Mouse (Mus musculus) kidney, embryonic 16.5 days (tissue): ENCODE measurements around the gene Acvr1b. TPM values are rescaled to one million over a fixed set of nuclear protein-coding genes. Genes with fewer than 3 reads are reported as not detected.
A peak's percentile ranks its signal among the peaks of the same experiment; 100 is the strongest.

ENCODE experiments used
- ATAC-seq: fragments of 200-750 bp; cut with Nextera tagmentation; 2 replicates; pipeline ENCODE4 v1.8.0; 2017; ENCODE audit warnings: moderate TSS enrichment; ENCODE audit not compliant: low FRiP score, low TSS enrichment
- H3K27ac ChIP-seq: fragments of 300-500 bp; sonication (generic); 2 replicates; pipeline ENCODE4 v1.5.1; 2014; ENCODE audit warnings: low read length
- H3K27me3 ChIP-seq: fragments of 300-500 bp; sonication (generic); 2 replicates; pipeline ENCODE4 v1.6.1; 2014; ENCODE audit warnings: low read length, control low read depth, mixed read lengths; ENCODE audit not compliant: insufficient read depth
- H3K36me3 ChIP-seq: fragments of 300-500 bp; sonication (generic); 2 replicates; pipeline ENCODE4 v1.6.1; 2014; ENCODE audit warnings: low read length, control low read depth, mixed read lengths; ENCODE audit not compliant: insufficient read depth
- H3K4me1 ChIP-seq: fragments of 300-500 bp; sonication (generic); 2 replicates; pipeline ENCODE4 v1.6.1; 2014; ENCODE audit warnings: low read length, control low read depth, mixed read lengths; ENCODE audit not compliant: insufficient read depth
- H3K4me2 ChIP-seq: fragments of 300-500 bp; sonication (generic); replicated peaks from 2 replicates; pipeline ENCODE4 v1.6.1; 2014; ENCODE audit warnings: low read depth, low read length
- H3K4me3 ChIP-seq: fragments of 300-500 bp; sonication (generic); 2 replicates; pipeline ENCODE4 v1.5.1; 2014; ENCODE audit warnings: mild to moderate bottlenecking, low read length
- H3K9ac ChIP-seq: fragments of 300-500 bp; sonication (generic); replicated peaks from 2 replicates; pipeline ENCODE4 v1.6.1; 2014; ENCODE audit warnings: low read length
- H3K9me3 ChIP-seq: fragments of 300-500 bp; sonication (generic); 2 replicates; pipeline ENCODE4 v1.6.1; 2016; ENCODE audit warnings: low read length, control low read depth
- WGBS: fragments of 180-500 bp; shearing (Covaris S2); extraction: QIAGEN DNeasy Blood & Tissue Kit; methylation state at CpG from one replicate; pipeline ENCODE4 v1.1.7; 2014; 5-methylcytosine and 5-hydroxymethylcytosine counted together
- polyA plus RNA-seq: library from polyadenylated mRNA; unstranded; fragments of >200 nt; fragmentation: Nextera tagmentation; extraction: Ambion mirVana; gene quantifications from 2 replicates; pipeline ENCODE4 v1.2.1, GENCODE M21; 2015

Acvr1b gene
- polyA plus RNA-seq, 1 experiment from 2014 or later: 8.8 TPM

DNA sequence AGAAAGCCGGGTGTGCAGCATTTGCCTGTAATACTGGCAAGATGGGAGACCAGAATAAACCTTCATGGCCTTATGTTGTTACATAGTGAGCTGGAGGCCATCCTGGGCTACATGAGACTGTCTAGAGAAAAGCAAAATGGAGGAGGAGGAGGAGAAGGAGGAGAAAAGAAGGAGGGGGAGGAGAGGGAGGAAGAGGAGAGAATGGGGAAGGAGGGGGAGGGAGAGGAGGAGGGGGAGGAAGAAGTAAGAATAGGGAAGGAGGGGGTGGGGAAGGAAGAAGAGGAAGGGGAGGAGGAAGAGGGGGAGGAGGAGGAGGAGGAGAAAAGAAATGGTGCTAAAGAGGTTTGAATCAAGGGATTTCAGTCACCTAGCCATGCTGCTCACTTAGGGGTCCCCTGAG, 13.7 kb upstream of the Acvr1b start:
- Histone ChIP-seq H3K4me2 (no peak overlapping the region), H3K27me3 (no peaks in the 10 kb centered on the region), H3K9me3 (no peaks in the 10 kb centered on the region), H3K27ac (no peak overlapping the region), H3K4me1 (peaks cover 40% of the 10 kb centered on the region), H3K36me3 (no peaks in the 10 kb centered on the region), H3K9ac (no peak overlapping the region), H3K4me3 (no peak overlapping the region)
- whole genome bisulfite sequencing: 17% methylated on average over 1 of the region's 1 CpGs
- no peak for ATAC-seq

DNA sequence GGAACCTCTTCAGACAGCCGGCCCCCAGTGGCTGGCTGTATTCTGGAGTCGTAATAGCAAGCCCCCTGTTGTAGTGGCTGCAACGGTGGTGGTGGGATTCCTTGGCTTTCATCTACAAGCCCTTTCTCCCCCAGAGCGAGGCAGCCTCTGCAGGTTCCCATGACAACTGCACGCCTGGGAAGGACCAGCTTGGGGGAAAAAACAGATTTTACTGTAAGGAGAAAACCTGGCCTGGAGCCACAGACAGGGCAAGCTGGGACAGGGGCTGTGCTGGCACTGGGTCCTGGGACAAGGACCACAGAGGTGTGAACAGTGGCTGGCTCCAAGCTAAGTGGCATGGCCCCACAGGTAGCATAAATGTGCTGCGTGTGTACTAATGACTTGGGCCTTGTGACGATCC, 13.3 kb upstream of the Acvr1b start:
- ATAC-seq: no peak
- Histone ChIP-seq H3K27me3 (no peaks in the 10 kb centered on the region), H3K4me1 (peaks cover 42% of the 10 kb centered on the region), H3K4me2 (no peak overlapping the region), H3K4me3 (no peak overlapping the region), H3K9me3 (no peaks in the 10 kb centered on the region), H3K9ac (no peak overlapping the region), H3K36me3 (no peaks in the 10 kb centered on the region), H3K27ac (no peak overlapping the region)
- 16% methylated on average over 7 of the region's 7 CpGs for WGBS

DNA sequence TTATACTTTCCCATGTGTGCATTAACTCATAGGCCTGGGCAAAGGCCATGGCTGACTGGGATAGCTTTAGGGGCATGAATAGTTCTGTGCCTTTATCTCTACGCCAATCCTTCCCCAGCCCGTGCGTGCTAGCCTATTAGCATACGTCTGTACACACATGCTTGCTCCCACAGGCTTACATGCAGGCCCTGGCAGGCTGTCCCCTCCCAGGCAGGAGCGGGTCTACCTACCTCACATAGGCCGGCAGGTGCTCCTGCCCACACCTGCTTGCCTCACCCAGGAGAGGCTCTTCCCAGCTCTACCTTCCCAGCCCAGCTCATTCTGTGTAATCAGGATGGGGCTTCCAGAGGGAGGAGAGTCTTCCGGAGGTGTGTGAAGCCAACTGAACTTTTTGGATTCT, 12.3 kb upstream of the Acvr1b start:
- H3K27ac ChIP-seq: no peak overlapping the region
- no peak overlapping the region for H3K9ac ChIP-seq
- no peak overlapping the region for H3K4me2 ChIP-seq
- H3K4me1 ChIP-seq: peaks cover 48% of the 10 kb centered on the region
- 80% methylated on average over 7 of the region's 7 CpGs for WGBS
- no peak for ATAC-seq
- no peak overlapping the region for H3K4me3 ChIP-seq
- no peaks in the 10 kb centered on the region for H3K27me3 ChIP-seq
- H3K36me3 ChIP-seq: no peaks in the 10 kb centered on the region
- no peaks in the 10 kb centered on the region for H3K9me3 ChIP-seq

DNA sequence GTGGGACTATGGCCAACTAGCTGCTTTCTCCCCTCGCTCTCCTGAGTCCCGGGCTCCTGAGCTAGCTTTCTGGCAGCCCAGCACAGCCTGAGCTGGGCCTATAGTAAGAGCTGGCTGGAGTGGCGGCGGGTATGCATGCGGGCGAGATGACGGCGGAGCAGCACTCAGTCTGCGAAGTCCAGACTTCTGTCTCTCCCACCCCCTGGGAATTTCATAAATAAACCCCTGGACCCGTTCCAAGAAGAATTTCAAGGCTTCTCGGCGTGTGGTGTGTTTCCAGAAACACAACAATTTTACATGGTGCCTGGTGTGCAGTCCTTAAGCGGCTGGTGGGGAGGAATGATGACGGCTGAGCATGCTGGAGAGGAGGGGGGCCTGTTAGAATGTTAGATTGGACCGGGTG, 10.8 kb upstream of the Acvr1b start:
- Histone ChIP-seq H3K27ac (0 out of 2 replicates have a peak overlapping the region, but pooled peaks have one; percentile 15), H3K27me3 (no peaks in the 10 kb centered on the region), H3K4me1 (peaks cover 48% of the 10 kb centered on the region), H3K4me2 (0 out of 2 replicates have a peak overlapping the region, but pooled peaks have one; percentile 2), H3K9me3 (no peaks in the 10 kb centered on the region), H3K36me3 (no peaks in the 10 kb centered on the region), H3K9ac (peak overlapping the region; percentile 15; the same call in 1 of the 2 replicates), H3K4me3 (no peak overlapping the region)
- 22% methylated on average over 15 of the region's 15 CpGs for whole genome bisulfite sequencing
- ATAC-seq: no peak; the same call in 1 of the 2 replicates

DNA sequence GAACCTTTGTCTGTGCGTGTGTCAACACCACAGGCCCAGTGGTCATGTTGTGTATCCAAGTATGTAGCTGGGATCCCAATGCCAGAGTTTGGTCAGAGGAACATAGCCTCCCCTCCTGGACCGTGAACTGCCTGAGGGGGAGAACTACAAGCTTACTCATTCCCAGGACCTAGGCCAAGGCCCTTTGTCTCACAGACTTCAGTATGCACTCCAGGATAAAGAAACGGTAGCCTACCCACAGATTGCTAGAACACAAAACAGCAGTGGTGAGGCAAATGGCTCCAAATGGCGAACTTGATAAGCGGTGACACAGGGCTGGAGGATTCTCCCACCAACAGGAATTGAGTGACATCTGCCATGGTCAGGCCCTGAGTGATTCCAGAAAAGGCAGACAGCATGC, 10.0 kb upstream of the Acvr1b start:
- no peaks in the 10 kb centered on the region for H3K36me3 ChIP-seq
- peaks cover 48% of the 10 kb centered on the region for H3K4me1 ChIP-seq
- no peak overlapping the region for H3K4me3 ChIP-seq
- H3K9ac ChIP-seq: no peak overlapping the region
- WGBS: 58% methylated on average over 5 of the region's 5 CpGs
- no peaks in the 10 kb centered on the region for H3K9me3 ChIP-seq
- H3K27ac ChIP-seq: no peak overlapping the region; the same call in 1 of the 2 replicates
- H3K4me2 ChIP-seq: no peak overlapping the region
- no peak for ATAC-seq
- no peaks in the 10 kb centered on the region for H3K27me3 ChIP-seq

DNA sequence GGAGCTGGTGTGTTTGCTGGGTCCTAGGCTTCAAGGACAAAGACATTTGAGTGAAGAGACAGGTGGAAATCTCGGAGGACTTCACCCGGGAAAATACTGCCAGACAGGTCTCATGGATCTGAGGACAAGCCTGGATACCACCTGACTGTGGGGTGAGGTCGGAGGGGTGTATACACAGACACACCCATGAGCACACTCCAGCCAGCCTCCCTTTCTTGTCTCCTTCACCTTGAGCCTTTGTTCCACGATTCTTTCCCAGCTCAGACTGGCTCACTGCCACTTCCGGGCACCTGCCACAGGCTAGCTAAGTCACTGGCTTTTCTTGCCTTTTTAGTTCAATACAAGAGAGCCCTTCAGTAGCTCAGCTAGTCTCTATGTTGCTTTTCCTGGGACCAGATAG, 9.6 kb upstream of the Acvr1b start:
- no peaks in the 10 kb centered on the region for H3K36me3 ChIP-seq
- H3K4me3 ChIP-seq: no peak overlapping the region
- no peak overlapping the region for H3K4me2 ChIP-seq
- 55% methylated on average over 5 of the region's 5 CpGs for WGBS
- H3K27ac ChIP-seq: no peak overlapping the region
- H3K27me3 ChIP-seq: no peaks in the 10 kb centered on the region
- no peak for ATAC-seq
- H3K9me3 ChIP-seq: no peaks in the 10 kb centered on the region
- H3K4me1 ChIP-seq: peaks cover 48% of the 10 kb centered on the region
- H3K9ac ChIP-seq: no peak overlapping the region

DNA sequence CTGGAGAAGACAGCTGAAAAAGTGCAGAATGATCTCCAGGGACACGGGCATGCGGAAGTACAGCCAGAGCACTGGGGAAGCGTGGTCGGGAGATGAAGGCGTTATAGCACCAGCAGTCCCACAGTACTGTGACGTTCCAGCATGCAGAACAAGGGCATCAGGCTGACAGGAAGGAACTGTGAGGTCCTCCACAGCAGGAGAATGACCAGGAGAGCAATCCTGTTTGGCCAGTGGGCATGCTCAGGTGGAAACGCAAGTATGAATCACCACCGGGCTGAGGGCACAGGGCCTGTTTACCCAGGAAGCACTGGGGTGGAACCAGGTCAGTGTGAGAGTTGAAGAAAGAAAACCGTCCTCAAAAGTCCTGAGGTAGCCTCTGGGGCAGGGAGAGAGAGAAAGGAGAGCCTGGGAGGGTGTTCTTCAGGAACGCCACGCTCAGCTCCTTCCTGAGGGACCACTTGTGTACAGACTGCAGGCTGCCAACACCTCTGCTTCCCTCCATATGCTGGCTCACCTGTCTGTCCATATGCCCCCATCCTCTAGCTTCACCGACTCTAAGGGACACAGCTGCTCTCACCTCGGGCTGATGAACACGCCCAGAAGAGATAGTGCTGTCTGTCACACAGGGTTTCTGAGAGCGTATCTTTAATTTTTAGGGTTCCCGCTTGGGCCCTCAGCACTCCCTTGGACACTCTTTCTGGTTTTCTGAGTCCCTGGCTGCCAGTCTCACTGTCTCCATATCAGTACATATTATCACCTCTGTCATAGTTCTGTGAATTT, 8.0 kb upstream of the Acvr1b start:
- peak; percentile 19; the same call in 1 of the 2 replicates for ATAC-seq
- WGBS: 45% methylated on average over 16 of the region's 16 CpGs
- Histone ChIP-seq H3K4me2 (no peak overlapping the region), H3K9ac (peak overlapping the region; percentile 15; the same call in 1 of the 2 replicates), H3K36me3 (no peaks in the 10 kb centered on the region), H3K27ac (peak overlapping the region; percentile 23; the same call in 1 of the 2 replicates), H3K9me3 (no peaks in the 10 kb centered on the region), H3K27me3 (no peaks in the 10 kb centered on the region), H3K4me1 (peaks cover 39% of the 10 kb centered on the region), H3K4me3 (no peak overlapping the region)

DNA sequence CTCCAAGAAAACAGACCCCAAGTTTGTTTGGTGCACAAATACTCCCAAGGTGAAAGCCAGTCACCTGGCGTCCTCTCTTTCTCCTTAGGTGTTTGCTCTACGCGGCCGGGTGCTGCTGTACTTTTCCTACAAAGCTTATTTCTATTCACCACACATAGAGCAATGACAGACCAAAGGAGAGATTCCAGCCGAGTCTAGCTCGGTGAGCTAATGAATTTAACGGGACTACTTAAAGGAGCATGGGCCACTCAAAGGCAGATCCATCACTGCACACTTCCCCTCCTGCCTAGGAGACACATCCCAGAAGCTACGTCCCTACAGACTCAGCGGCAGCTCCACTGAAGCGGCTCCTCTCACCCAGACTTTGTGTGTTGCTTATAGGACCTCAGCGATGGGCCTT, 6.3 kb upstream of the Acvr1b start:
- no peak for ATAC-seq
- no peak overlapping the region for H3K4me3 ChIP-seq
- WGBS: 60% methylated on average over 11 of the region's 11 CpGs
- H3K4me2 ChIP-seq: no peak overlapping the region
- H3K4me1 ChIP-seq: peaks cover 27% of the 10 kb centered on the region
- H3K36me3 ChIP-seq: no peaks in the 10 kb centered on the region
- H3K9ac ChIP-seq: no peak overlapping the region
- no peak overlapping the region for H3K27ac ChIP-seq
- H3K9me3 ChIP-seq: no peaks in the 10 kb centered on the region
- no peaks in the 10 kb centered on the region for H3K27me3 ChIP-seq

DNA sequence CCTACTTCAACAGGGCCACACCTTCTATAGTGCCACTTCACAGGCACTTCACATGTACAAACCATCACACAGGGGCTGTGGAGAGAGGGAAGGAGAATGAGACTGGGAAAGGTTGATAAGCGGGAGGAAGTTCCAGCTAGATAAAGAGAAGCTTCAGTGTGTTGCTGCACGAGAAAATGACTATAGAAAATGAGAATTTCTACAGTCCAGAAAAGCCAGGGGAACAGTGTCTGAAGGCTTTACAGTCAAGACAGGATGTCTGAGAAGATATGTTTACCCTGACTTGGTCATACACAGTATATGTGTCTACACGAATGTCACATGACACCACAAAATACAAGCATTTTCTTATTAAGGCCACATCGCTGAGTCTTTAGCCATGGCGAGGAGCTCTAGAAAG, 4.0 kb upstream of the Acvr1b start:
- ATAC-seq: no peak
- no peaks in the 10 kb centered on the region for H3K36me3 ChIP-seq
- no peaks in the 10 kb centered on the region for H3K27me3 ChIP-seq
- peaks cover 15% of the 10 kb centered on the region for H3K4me1 ChIP-seq
- no peak overlapping the region for H3K4me3 ChIP-seq
- H3K9ac ChIP-seq: no peak overlapping the region
- H3K27ac ChIP-seq: no peak overlapping the region
- no peaks in the 10 kb centered on the region for H3K9me3 ChIP-seq
- WGBS: 88% methylated on average over 5 of the region's 5 CpGs
- H3K4me2 ChIP-seq: no peak overlapping the region

DNA sequence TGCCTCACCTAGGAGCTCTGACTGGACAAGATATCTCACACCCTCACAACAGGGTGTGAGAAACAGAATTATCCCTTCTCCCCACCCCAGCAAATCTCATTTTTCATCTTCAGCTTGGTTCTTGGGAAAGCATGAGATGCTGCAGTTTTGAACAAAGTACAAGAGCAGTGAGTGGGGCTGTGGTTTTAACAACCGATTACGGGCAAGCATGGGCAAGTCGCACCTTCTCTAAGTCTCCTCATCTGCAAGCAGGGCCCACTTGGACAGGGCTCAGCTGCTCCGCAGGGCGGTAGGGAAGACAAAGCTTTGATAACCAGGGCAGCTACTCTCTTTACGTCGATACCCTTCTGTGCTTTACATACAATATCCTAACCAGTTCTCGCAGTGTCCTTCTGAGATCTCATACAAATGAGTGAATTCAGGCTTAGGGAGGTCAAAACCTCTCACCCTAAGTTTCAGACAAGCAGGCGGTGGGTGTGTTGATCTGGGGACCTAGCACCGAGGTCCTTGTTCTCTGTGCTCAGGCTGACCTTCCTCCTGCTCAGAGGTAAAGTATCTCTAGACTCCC, 3.4 kb upstream of the Acvr1b start:
- ATAC-seq: no peak
- H3K36me3 ChIP-seq: no peaks in the 10 kb centered on the region
- H3K27me3 ChIP-seq: no peaks in the 10 kb centered on the region
- H3K27ac ChIP-seq: no peak overlapping the region
- H3K4me1 ChIP-seq: peaks cover 20% of the 10 kb centered on the region
- H3K4me2 ChIP-seq: no peak overlapping the region
- H3K9me3 ChIP-seq: no peaks in the 10 kb centered on the region
- 86% methylated on average over 10 of the region's 10 CpGs for WGBS
- H3K9ac ChIP-seq: no peak overlapping the region
- H3K4me3 ChIP-seq: no peak overlapping the region
